Mouse (Mus musculus): ENCODE measurements around the gene Sccpdh. TPM values are rescaled to one million over a fixed set of nuclear protein-coding genes. Genes with fewer than 3 reads are reported as not detected.

Sccpdh gene
- total and polyA plus RNA-seq, 3 experiments, result 10.3 to 22.2 (median 18.9) TPM

- Histone ChIP-seq H3K79me2 (replicated peaks; ENCODE audit: control insufficient read depth, extremely low read depth, insufficient read depth, poor library complexity, severe bottlenecking) (no peaks in the 10 kb centered on the region), H3K4me1 (ENCODE audit: control insufficient read depth in 1 of 2, insufficient read depth in 2 of 2) (no peaks in the 10 kb centered on the region), H3K27ac (ENCODE audit: insufficient read depth, low read depth) (no peak overlapping the region), H3K27me3 (replicated peaks) (no peaks in the 10 kb centered on the region), H3K9ac (ENCODE audit: insufficient read depth, low read depth) (no peak overlapping the region), H3K4me2 (ENCODE audit: insufficient read depth, low read depth, poor library complexity, severe bottlenecking) (no peak overlapping the region), H3K4me3 (replicated peaks in 1 of 3; ENCODE audit: low read depth in 2 of 3, low read length in 2 of 3, poor library complexity in 1 of 3) (no peak overlapping the region), H3K9me3 (replicated peaks; ENCODE audit: low read length) (no peaks in the 10 kb centered on the region), H3K36me3 (replicated peaks in 1 of 2; ENCODE audit: control insufficient read depth in 1 of 2, insufficient read depth in 1 of 2, low read length in 1 of 2) (peaks cover 6 to 8% of the 10 kb centered on the region in 2 experiments)
- in situ Hi-C loops (cut with MboI; ENCODE audit: low pct_ligation_motif_present, low pct_unique_long_range_greater_than_20kb, low sequenced_read_pairs), result loop anchor here (10.0 kb wide), 1 partner anchor 46 kb away; no protein-coding TSS in a partner anchor
- TF ChIP-seq BHLHE40 (IDR thresholded peaks at IDR 0.05; ENCODE audit: low read depth, low read length) (no peak), TBP (conservative IDR thresholded peaks at IDR 0.05; ENCODE audit: low read depth, low read length) (no peak), NELFE (IDR thresholded peaks at IDR 0.05; ENCODE audit: low read depth, low read length) (no peak), GABPA (IDR thresholded peaks at IDR 0.05; ENCODE audit: insufficient replicate concordance, low read depth, low read length) (no peak), SMC3 (IDR thresholded peaks at IDR 0.05; ENCODE audit: low read depth, low read length) (no peak), UBTF (IDR thresholded peaks at IDR 0.05; ENCODE audit: low read depth, low read length) (no peak), ZKSCAN1 (IDR thresholded peaks at IDR 0.05; ENCODE audit: borderline replicate concordance, low read depth, low read length) (no peak), JUND (conservative IDR thresholded peaks at IDR 0.05; ENCODE audit: low read depth, low read length) (no peak), EP300 (IDR thresholded peaks at IDR 0.05; ENCODE audit: low read length) (no peak), ZC3H11A (IDR thresholded peaks at IDR 0.05; ENCODE audit: low read depth, low read length) (no peak)
- dilution Hi-C loops (cut with MboI; ENCODE audit: extremely low pct_ligation_motif_present, extremely low pct_unique_long_range_greater_than_20kb, low sequenced_read_pairs), result no loop called here
- no peak for DNase-seq (ENCODE audit: extremely low read depth)
Observed at GRCm38 (mm10) chr1:179688914-179689313, 20.9 kb downstream of the Sccpdh start.

- H3K4me1 ChIP-seq (ENCODE audit: control insufficient read depth in 1 of 2, insufficient read depth in 2 of 2), result no peaks in the 10 kb centered on the region
- no peak overlapping the region for H3K4me2 ChIP-seq (ENCODE audit: insufficient read depth, low read depth, poor library complexity, severe bottlenecking)
- peaks cover 6 to 8% of the 10 kb centered on the region in 2 experiments for H3K36me3 ChIP-seq (replicated peaks in 1 of 2; ENCODE audit: control insufficient read depth in 1 of 2, insufficient read depth in 1 of 2, low read length in 1 of 2)
- no peaks in the 10 kb centered on the region for H3K79me2 ChIP-seq (replicated peaks; ENCODE audit: control insufficient read depth, extremely low read depth, insufficient read depth, poor library complexity, severe bottlenecking)
- DNase-seq (ENCODE audit: extremely low read depth), result no peak
- dilution Hi-C loops (cut with MboI; ENCODE audit: extremely low pct_ligation_motif_present, extremely low pct_unique_long_range_greater_than_20kb, low sequenced_read_pairs), result no loop called here
- H3K9ac ChIP-seq (ENCODE audit: insufficient read depth, low read depth), result no peak overlapping the region
- no peak overlapping the region for H3K4me3 ChIP-seq (replicated peaks in 1 of 3; ENCODE audit: low read depth in 2 of 3, low read length in 2 of 3, poor library complexity in 1 of 3)
- no peak overlapping the region for H3K27ac ChIP-seq (ENCODE audit: insufficient read depth, low read depth)
- no peaks in the 10 kb centered on the region for H3K27me3 ChIP-seq (replicated peaks)
- no peaks in the 10 kb centered on the region for H3K9me3 ChIP-seq (replicated peaks; ENCODE audit: low read length)
- no peak for TF ChIP-seq JUN (IDR thresholded peaks at IDR 0.05; ENCODE audit: insufficient read depth, low read depth, low read length)
- no peak for TF ChIP-seq NELFE (IDR thresholded peaks at IDR 0.05; ENCODE audit: low read depth, low read length)
- TF ChIP-seq ETS1 (conservative IDR thresholded peaks at IDR 0.05; ENCODE audit: low read depth, low read length), result no peak
- no peak for TF ChIP-seq KAT2A (IDR thresholded peaks at IDR 0.05; ENCODE audit: insufficient replicate concordance, low read length)
- no peak for TF ChIP-seq MYC (IDR thresholded peaks at IDR 0.05; ENCODE audit: low read depth, low read length)
- TF ChIP-seq GABPA (IDR thresholded peaks at IDR 0.05; ENCODE audit: insufficient replicate concordance, low read depth, low read length), result no peak
- no peak for TF ChIP-seq SMC3 (IDR thresholded peaks at IDR 0.05; ENCODE audit: low read depth, low read length)
- TF ChIP-seq CTCF (conservative IDR thresholded peaks at IDR 0.05 in 1 of 2, IDR thresholded peaks at IDR 0.05 in 1 of 2; ENCODE audit: low read depth in 2 of 2, low read length in 2 of 2), result no peak
- no peak for TF ChIP-seq POLR2A (IDR thresholded peaks at IDR 0.05; ENCODE audit: low read depth, low read length)
- in situ Hi-C loops (cut with MboI; ENCODE audit: low pct_ligation_motif_present, low pct_unique_long_range_greater_than_20kb, low sequenced_read_pairs), result loop anchor here (10.0 kb wide), 1 partner anchor 45 kb away; no protein-coding TSS in a partner anchor
Observed at GRCm38 (mm10) chr1:179689479-179689878, 21.5 kb downstream of the Sccpdh start.

Data from CH12.LX (cell line).